Mouse (Mus musculus) forebrain, embryonic 14.5 days (tissue): Measurements from ENCODE around the gene Foxn3. TPM values are rescaled to one million over a fixed set of nuclear protein-coding genes. Genes with fewer than 3 reads are reported as not detected.

Source experiments
- ATAC-seq: fragments of 200-750 bp; cut with Nextera tagmentation; 2 replicates; pipeline ENCODE4 v1.8.0; 2017; ENCODE audit warnings: mild to moderate bottlenecking, moderate library complexity
- DNase-seq: peaks from one replicate; pipeline ENCODE4 v3.0.0-alpha.2; 2015; ENCODE audit warnings: low spot score
- H3K27ac ChIP-seq: fragments of 300-500 bp; sonication (generic); 2 replicates; pipeline ENCODE4 v1.5.1; 2014; ENCODE audit warnings: low read depth, mild to moderate bottlenecking, control low read depth, low read length, moderate library complexity
- H3K27me3 ChIP-seq: fragments of 300-500 bp; sonication (generic); replicated peaks from 2 replicates; pipeline ENCODE4 v1.6.1; 2014; ENCODE audit warnings: low read length, control low read depth, mixed read lengths; ENCODE audit not compliant: control insufficient read depth, insufficient read depth
- H3K36me3 ChIP-seq: fragments of 300-500 bp; sonication (generic); 2 replicates; pipeline ENCODE4 v1.6.1; 2014; ENCODE audit warnings: low read length, control low read depth; ENCODE audit not compliant: control insufficient read depth, insufficient read depth
- H3K4me1 ChIP-seq: fragments of 300-500 bp; sonication (generic); 2 replicates; pipeline ENCODE4 v1.6.1; 2014; ENCODE audit warnings: antibody characterized with exemption, low read length, control low read depth; ENCODE audit not compliant: control insufficient read depth, insufficient read depth
- H3K4me2 ChIP-seq: fragments of 300-500 bp; sonication (generic); 2 replicates; pipeline ENCODE4 v1.6.1; 2014; ENCODE audit warnings: mild to moderate bottlenecking, control low read depth, low read length
- H3K4me3 ChIP-seq: fragments of 300-500 bp; sonication (generic); 2 replicates; pipeline ENCODE4 v1.5.1; 2014; ENCODE audit warnings: low read depth, low read length, control low read depth
- H3K9ac ChIP-seq: fragments of 300-500 bp; sonication (generic); 2 replicates; pipeline ENCODE4 v1.6.1; 2014; ENCODE audit warnings: mild to moderate bottlenecking, low read length, control low read depth, moderate library complexity
- H3K9me3 ChIP-seq: fragments of 300-500 bp; sonication (generic); replicated peaks from 2 replicates; pipeline ENCODE4 v1.6.1; 2016; ENCODE audit warnings: low read length, control low read depth, mixed read lengths; ENCODE audit not compliant: control insufficient read depth
- WGBS: fragments of 180-500 bp; shearing (Covaris S2); extraction: QIAGEN DNeasy Blood & Tissue Kit; methylation state at CpG from one replicate; pipeline ENCODE4 v1.1.7; 2014; 5-methylcytosine and 5-hydroxymethylcytosine counted together
- polyA plus RNA-seq: library from polyadenylated mRNA; unstranded; fragments of >200 nt; fragmentation: Nextera tagmentation; extraction: Ambion mirVana; gene quantifications from 2 replicates; pipeline ENCODE4 v1.2.1, GENCODE M21; 2014

Gene Foxn3
- polyA plus RNA-seq, 1 experiment from 2014 or later, result 61.6 TPM

GRCm38 (mm10) chr12:99253562-99253961, 309.8 kb downstream of the Foxn3 start:
- 0 out of 2 replicates have a peak, but pooled peaks have one; percentile 32 for ATAC-seq
- Histone ChIP-seq H3K27me3 (no peaks in the 10 kb centered on the region), H3K27ac (no peak overlapping the region), H3K4me2 (no peak overlapping the region), H3K9me3 (no peaks in the 10 kb centered on the region; the same call in 1 of the 2 replicates), H3K4me1 (0 out of 2 replicates have a peak, but pooled peaks cover 2% of the 10 kb centered on the region), H3K36me3 (no peaks in the 10 kb centered on the region), H3K9ac (no peak overlapping the region), H3K4me3 (no peak overlapping the region)
- WGBS, result 73% methylated on average over 10 of the region's 10 CpGs
- DNase-seq, result peak; percentile 52

- DNase-seq, result no peak
- ATAC-seq, result no peak
- Histone ChIP-seq H3K4me1 (0 out of 2 replicates have a peak, but pooled peaks cover 2% of the 10 kb centered on the region), H3K27me3 (no peaks in the 10 kb centered on the region), H3K9ac (no peak overlapping the region), H3K4me3 (no peak overlapping the region), H3K36me3 (no peaks in the 10 kb centered on the region), H3K27ac (no peak overlapping the region), H3K9me3 (no peaks in the 10 kb centered on the region; the same call in 1 of the 2 replicates), H3K4me2 (no peak overlapping the region)
- 94% methylated on average over 8 of the region's 8 CpGs for WGBS
Observed at GRCm38 (mm10) chr12:99248606-99249005, 314.8 kb downstream of the Foxn3 start.

GRCm38 (mm10) chr12:99247939-99248338, 315.4 kb downstream of the Foxn3 start:
- 0 out of 2 replicates have a peak, but pooled peaks cover 2% of the 10 kb centered on the region for H3K4me1 ChIP-seq
- no peak overlapping the region for H3K9ac ChIP-seq
- H3K36me3 ChIP-seq, result no peaks in the 10 kb centered on the region
- H3K27me3 ChIP-seq, result no peaks in the 10 kb centered on the region
- H3K9me3 ChIP-seq, result no peaks in the 10 kb centered on the region; the same call in 1 of the 2 replicates
- no peak overlapping the region; the same call in 1 of the 2 replicates for H3K27ac ChIP-seq
- DNase-seq (no peak), ATAC-seq (no peak)
- 78% methylated on average over 6 of the region's 6 CpGs for WGBS
- H3K4me3 ChIP-seq, result no peak overlapping the region
- no peak overlapping the region for H3K4me2 ChIP-seq

- Histone ChIP-seq H3K36me3 (no peaks in the 10 kb centered on the region), H3K27ac (no peak overlapping the region), H3K9me3 (no peaks in the 10 kb centered on the region; the same call in 1 of the 2 replicates), H3K4me3 (no peak overlapping the region), H3K4me2 (no peak overlapping the region), H3K9ac (no peak overlapping the region), H3K4me1 (0 out of 2 replicates have a peak, but pooled peaks cover 2% of the 10 kb centered on the region), H3K27me3 (no peaks in the 10 kb centered on the region)
- DNase-seq (no peak), ATAC-seq (no peak)
- WGBS, result 64% methylated on average over 10 of the region's 10 CpGs
Observed at GRCm38 (mm10) chr12:99246984-99247746, 316.2 kb downstream of the Foxn3 start.

GRCm38 (mm10) chr12:99244673-99245072, 318.7 kb downstream of the Foxn3 start:
- H3K9me3 ChIP-seq, result no peaks in the 10 kb centered on the region
- H3K27ac ChIP-seq, result no peak overlapping the region
- H3K4me3 ChIP-seq, result no peak overlapping the region
- no peak overlapping the region for H3K9ac ChIP-seq
- no peaks in the 10 kb centered on the region for H3K36me3 ChIP-seq
- 90% methylated on average over 9 of the region's 9 CpGs for WGBS
- H3K27me3 ChIP-seq, result no peaks in the 10 kb centered on the region
- peaks cover 9% of the 10 kb centered on the region; the same call in 1 of the 2 replicates for H3K4me1 ChIP-seq
- H3K4me2 ChIP-seq, result no peak overlapping the region
- DNase-seq, result no peak
- no peak for ATAC-seq

GRCm38 (mm10) chr12:99244264-99244663, 319.1 kb downstream of the Foxn3 start:
- Histone ChIP-seq H3K4me3 (no peak overlapping the region), H3K4me1 (peaks cover 13% of the 10 kb centered on the region; the same call in 1 of the 2 replicates), H3K9ac (no peak overlapping the region), H3K4me2 (no peak overlapping the region), H3K36me3 (no peaks in the 10 kb centered on the region), H3K27me3 (no peaks in the 10 kb centered on the region), H3K27ac (no peak overlapping the region), H3K9me3 (no peaks in the 10 kb centered on the region)
- WGBS, result 91% methylated on average over 6 of the region's 6 CpGs
- no peak for ATAC-seq
- no peak for DNase-seq

- no peaks in the 10 kb centered on the region for H3K36me3 ChIP-seq
- DNase-seq (no peak), ATAC-seq (no peak)
- 90% methylated on average over 1 of the region's 1 CpGs for WGBS
- H3K4me3 ChIP-seq, result no peak overlapping the region
- no peak overlapping the region for H3K27ac ChIP-seq
- peaks cover 16% of the 10 kb centered on the region; the same call in 1 of the 2 replicates for H3K4me1 ChIP-seq
- no peak overlapping the region for H3K9ac ChIP-seq
- no peaks in the 10 kb centered on the region for H3K27me3 ChIP-seq
- H3K4me2 ChIP-seq, result no peak overlapping the region
- no peaks in the 10 kb centered on the region for H3K9me3 ChIP-seq
Observed at GRCm38 (mm10) chr12:99243316-99243715, 320.1 kb downstream of the Foxn3 start.

- H3K9me3 ChIP-seq, result no peaks in the 10 kb centered on the region
- H3K27ac ChIP-seq, result peak overlapping the region; percentile 1; the same call in 1 of the 2 replicates
- 42% methylated on average over 5 of the region's 5 CpGs for WGBS
- peaks cover 32% of the 10 kb centered on the region for H3K4me1 ChIP-seq
- H3K36me3 ChIP-seq, result no peaks in the 10 kb centered on the region
- no peak overlapping the region; the same call in 1 of the 2 replicates for H3K9ac ChIP-seq
- H3K4me2 ChIP-seq, result no peak overlapping the region
- ATAC-seq (no peak), DNase-seq (no peak)
- H3K4me3 ChIP-seq, result no peak overlapping the region
- H3K27me3 ChIP-seq, result no peaks in the 10 kb centered on the region
Observed at GRCm38 (mm10) chr12:99240185-99240726, 323.1 kb downstream of the Foxn3 start.

GRCm38 (mm10) chr12:99239735-99240134, 323.6 kb downstream of the Foxn3 start:
- H3K9me3 ChIP-seq, result no peaks in the 10 kb centered on the region
- no peak overlapping the region for H3K4me3 ChIP-seq
- ATAC-seq (0 out of 2 replicates have a peak, but pooled peaks have one; percentile 32), DNase-seq (peak; percentile 68)
- H3K27ac ChIP-seq, result peak overlapping the region; percentile 1; the same call in 1 of the 2 replicates
- H3K4me1 ChIP-seq, result peaks cover 37% of the 10 kb centered on the region
- H3K27me3 ChIP-seq, result no peaks in the 10 kb centered on the region
- no peaks in the 10 kb centered on the region for H3K36me3 ChIP-seq
- H3K9ac ChIP-seq, result no peak overlapping the region; the same call in 1 of the 2 replicates
- 62% methylated on average over 11 of the region's 11 CpGs for WGBS
- H3K4me2 ChIP-seq, result no peak overlapping the region
